Mouse (Mus musculus): ENCODE data around the gene Gcnt1.

GRCm38 (mm10) chr19:17311031-17311430, 61.6 kb downstream of the Gcnt1 start:
- TF ChIP-seq CTCF (IDR thresholded peaks at IDR 0.05) (no peak), POLR2A (IDR thresholded peaks at IDR 0.05; ENCODE audit: insufficient read depth, low read depth, low read length) (no peak)

All from heart, adult 2 months (tissue).